Mouse (Mus musculus): Measurements from ENCODE around the gene Btrc.
A peak's percentile ranks its signal among the peaks of the same experiment; 100 is the strongest.
"Not testable (repeated sequence)": the region's sequence is repeated elsewhere in the genome, so short reads cannot be mapped to it uniquely, and the experiment has no call there.

Gene Btrc

DNA sequence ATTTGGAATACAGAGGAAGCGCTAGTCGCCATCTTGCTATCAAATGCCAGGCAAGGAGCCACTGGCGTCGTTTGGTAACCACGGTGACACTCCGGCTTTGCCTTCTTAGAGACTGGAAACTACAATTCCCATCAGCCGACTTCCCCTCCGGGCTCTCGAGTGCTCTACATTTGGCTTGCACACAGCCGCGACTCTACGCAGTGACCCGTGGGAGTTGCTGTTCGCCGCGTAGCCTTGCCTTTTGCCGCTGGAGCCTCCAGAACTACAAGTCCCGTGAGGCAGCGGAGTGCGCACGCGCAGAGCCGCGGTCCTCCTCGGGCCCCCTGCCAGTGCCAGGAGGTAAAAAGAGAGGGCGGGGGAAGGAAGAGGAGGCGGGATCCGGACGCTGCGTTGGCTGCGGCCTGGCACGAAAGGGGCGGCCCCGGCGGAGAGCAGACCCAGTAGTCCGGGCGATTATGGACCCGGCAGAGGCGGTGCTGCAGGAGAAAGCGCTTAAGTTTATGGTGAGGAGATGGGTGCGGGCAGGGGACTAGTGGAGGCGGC lies at the start of gene Btrc:
Btrc (plus strand) TSS at position 351 of the 543 bp plus-strand sequence.
- DNase-seq (ENCODE audit: low read depth in 2 of 2, low spot score in 2 of 2) = peak; percentile 100

DNA sequence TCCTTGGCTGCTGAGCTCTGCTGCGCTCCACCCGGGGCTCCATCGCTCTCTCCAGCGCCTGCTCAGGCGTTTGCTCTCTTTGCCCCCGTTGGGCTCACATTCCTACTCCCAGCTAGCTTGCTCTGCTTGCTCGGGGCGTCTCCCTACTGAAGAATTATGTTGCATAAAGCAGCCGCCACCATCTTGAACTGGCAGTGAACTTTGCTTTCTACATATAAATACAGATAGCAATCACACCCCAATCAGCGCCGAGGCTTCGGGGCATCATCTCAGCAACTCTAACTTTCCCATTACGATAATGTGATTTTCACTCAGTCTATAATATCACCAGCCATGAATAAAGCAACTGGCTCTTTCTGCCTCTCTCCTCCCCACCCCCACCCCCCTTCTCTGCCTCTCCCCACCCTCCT lies 46.1 kb upstream of the Btrc start:
- DNase-seq (ENCODE audit: low read depth in 2 of 2, low spot score in 2 of 2) = no peak

GRCm38 (mm10) chr19:45321062-45321461 lies 42.5 kb upstream of the Btrc start:
- DNase-seq (ENCODE audit: low read depth in 2 of 2, low spot score in 2 of 2) = no peak

DNA sequence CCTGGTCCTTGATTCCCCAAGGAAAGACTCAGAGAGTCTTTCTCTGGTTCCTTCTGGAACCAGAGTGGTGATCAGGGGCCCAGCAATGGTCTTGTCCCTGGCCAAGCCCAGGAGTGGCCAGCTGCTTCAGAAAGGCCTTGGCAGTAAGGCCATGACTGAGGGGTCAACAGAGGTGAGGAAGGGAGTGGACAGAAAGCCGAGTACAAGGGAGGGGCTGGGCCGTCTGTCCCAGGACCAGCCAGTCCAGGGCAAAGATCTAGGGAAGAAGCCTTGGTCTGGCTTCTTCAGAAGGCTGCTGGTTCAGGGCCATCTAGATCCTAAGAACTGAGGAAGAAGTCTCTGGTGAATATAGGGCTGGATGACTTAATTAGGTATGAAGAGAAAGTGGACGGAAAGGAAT lies 34.5 kb upstream of the Btrc start:
- DNase-seq (ENCODE audit: low read depth in 2 of 2, low spot score in 2 of 2) = no peak

- no peak for DNase-seq (ENCODE audit: low read depth in 2 of 2, low spot score in 2 of 2)
Observed at GRCm38 (mm10) chr19:45329748-45330298, 33.7 kb upstream of the Btrc start.

DNA sequence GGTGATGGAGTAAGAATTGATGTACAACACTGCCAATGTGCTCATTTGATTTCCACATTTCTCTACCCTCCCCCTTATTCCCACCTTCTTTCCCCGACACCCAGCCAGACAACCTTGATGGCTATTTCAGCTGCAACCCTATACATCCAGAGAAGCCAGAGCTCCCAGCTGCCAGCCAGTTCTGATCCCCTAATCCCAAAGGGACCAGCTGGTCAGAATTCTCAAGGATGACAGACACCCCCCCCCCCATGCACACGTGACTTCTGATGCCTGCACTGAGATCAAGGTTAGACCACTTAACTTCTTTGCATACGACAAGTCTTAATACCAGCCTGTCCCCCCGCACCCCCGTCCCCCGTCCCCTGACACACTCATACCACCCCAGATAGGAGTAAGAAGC lies 26.8 kb upstream of the Btrc start:
- DNase-seq (ENCODE audit: low read depth in 2 of 2, low spot score in 2 of 2) = no peak

DNA sequence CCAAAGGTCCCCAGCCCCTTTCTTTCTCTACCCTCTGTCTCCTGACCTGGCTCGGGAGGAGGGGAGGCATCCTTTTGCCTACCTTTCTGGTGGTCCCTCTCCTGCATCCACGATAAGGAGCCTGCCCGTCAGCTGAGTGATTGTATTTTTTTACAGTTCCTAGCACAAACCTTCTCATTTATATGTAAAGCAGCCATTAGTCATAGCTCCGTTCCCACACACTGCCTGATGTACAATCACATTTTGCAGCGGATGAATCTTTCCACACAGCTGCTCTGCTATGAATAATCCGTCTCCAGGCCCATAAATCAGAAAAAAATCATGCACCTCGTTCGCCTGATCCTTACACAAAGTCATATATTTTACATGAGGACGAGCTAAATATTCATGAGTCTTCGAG lies 25.4 kb upstream of the Btrc start:
- DNase-seq (ENCODE audit: low read depth in 2 of 2, low spot score in 2 of 2) = no peak

DNA sequence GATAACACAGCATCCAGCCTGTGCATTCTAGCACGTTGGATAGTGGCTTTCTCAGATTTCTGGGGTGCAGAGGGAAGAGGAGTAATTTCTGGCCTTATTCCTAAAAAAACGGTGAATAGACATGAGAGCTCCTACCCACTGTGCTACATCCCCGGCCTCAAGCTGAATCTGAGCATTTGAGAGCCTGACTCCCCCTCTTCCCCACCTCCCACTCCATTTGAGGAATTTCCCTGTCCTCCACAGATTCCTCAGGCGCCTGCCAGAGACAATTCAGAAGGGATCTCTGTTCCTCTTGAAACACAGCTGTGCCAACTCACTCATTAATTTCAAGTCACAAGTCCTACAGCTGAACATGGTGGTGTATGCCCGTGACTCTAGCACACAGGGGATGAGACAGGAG lies 19.6 kb upstream of the Btrc start:
- DNase-seq (ENCODE audit: low read depth in 2 of 2, low spot score in 2 of 2) = no peak

GRCm38 (mm10) chr19:45348188-45348587 lies 15.3 kb upstream of the Btrc start:
- no peak for DNase-seq (ENCODE audit: low read depth in 2 of 2, low spot score in 2 of 2)

DNA sequence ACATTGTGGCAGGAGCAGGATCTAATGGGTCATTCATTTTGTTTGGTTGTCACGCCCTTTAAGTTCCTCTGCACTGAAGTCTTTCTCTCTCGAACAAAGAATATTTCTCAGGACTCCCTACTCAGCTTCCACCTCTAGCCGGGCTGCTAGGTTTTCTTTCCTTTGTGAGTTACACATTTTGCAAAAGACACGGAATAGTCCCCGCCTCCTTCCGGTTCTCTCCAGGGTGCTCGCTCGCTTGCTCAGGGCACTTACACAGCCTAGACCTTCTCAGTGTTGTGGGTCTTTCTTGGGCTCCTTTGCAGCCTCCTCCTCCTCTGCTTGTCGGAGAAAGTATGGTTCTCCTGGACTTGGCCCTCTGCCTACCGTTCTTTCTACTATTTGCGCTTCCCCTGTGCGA lies 13.1 kb upstream of the Btrc start:
- no peak for DNase-seq (ENCODE audit: low read depth in 2 of 2, low spot score in 2 of 2)

GRCm38 (mm10) chr19:45352706-45353105 lies 10.8 kb upstream of the Btrc start:
- not testable (repeated sequence) for DNase-seq (ENCODE audit: low read depth in 2 of 2, low spot score in 2 of 2)

DNA sequence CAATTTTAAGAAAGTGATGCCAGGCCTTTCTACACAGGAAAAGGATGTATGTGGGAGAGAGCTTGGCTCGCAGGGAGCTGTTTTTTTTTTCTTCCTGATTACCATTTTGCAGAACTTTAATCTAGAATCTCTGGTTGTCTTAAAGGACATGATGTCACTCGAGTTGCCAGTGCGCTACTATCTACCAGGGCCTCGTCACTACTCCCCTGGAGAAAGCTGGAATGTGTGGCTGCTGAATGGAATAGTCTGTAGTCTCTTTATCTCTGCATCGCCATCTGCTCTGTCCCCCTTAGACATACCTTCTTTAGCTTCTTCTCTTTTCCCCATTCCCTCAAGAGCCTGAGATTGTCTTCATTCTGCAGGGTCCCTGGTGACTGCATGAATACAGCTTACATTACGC lies 7.9 kb upstream of the Btrc start:
- no peak for DNase-seq (ENCODE audit: low read depth in 2 of 2, low spot score in 2 of 2)

DNA sequence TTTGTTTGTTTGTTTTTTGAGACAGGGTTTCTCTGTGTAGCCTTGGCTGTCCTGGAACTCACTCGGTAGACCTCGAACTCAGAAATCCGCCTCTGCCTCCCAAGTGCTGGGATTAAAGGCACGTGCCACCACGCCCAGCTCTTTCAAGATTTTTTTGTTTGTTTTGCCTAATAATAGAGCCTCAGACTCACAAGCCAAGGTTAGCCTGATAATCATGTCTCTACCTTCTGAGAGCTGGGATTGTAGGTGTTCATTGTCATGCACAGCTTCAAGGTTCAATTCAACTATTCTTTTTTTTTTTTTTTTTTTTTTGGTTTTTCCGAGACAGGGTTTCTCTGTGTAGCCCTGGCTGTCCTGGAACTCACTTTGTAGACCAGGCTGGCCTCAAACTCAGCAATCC lies 6.7 kb upstream of the Btrc start:
- not testable (repeated sequence) for DNase-seq (ENCODE audit: low read depth in 2 of 2, low spot score in 2 of 2)

- no peak for DNase-seq (ENCODE audit: low read depth in 2 of 2, low spot score in 2 of 2)
Observed at GRCm38 (mm10) chr19:45360486-45360885, 3.0 kb upstream of the Btrc start.

- no peak for DNase-seq (ENCODE audit: low read depth in 2 of 2, low spot score in 2 of 2)
Observed at GRCm38 (mm10) chr19:45363933-45364391, 428 bp downstream of the Btrc start.

- no peak for DNase-seq (ENCODE audit: low read depth in 2 of 2, low spot score in 2 of 2)
Observed at GRCm38 (mm10) chr19:45366651-45367050, 3.1 kb downstream of the Btrc start.

GRCm38 (mm10) chr19:45384815-45385214 lies 21.3 kb downstream of the Btrc start:
- not testable (repeated sequence) for DNase-seq (ENCODE audit: low read depth in 2 of 2, low spot score in 2 of 2)

DNA sequence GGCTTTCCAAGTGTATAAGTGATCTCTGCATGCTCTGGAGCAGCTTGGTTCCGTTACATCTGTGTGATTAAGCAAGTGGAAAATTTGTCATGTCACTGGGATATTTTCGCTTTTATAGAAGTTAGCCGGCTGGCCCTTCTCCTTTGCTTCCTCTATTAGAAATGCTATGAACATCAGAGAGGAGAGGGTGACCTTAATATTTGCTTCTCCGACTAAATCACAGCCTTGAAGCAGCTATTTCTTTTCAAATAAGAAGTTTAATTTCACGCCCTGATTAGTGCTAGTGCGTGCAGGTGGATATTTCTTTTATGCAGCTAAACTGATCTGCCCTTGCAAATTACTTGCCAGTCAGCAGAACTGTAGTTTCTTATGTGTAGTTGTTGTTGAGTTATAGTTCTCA lies 25.0 kb downstream of the Btrc start:
- DNase-seq (ENCODE audit: low read depth in 2 of 2, low spot score in 2 of 2) = no peak

- no peak for DNase-seq (ENCODE audit: low read depth in 2 of 2, low spot score in 2 of 2)
Observed at GRCm38 (mm10) chr19:45394078-45394477, 30.5 kb downstream of the Btrc start.

DNA sequence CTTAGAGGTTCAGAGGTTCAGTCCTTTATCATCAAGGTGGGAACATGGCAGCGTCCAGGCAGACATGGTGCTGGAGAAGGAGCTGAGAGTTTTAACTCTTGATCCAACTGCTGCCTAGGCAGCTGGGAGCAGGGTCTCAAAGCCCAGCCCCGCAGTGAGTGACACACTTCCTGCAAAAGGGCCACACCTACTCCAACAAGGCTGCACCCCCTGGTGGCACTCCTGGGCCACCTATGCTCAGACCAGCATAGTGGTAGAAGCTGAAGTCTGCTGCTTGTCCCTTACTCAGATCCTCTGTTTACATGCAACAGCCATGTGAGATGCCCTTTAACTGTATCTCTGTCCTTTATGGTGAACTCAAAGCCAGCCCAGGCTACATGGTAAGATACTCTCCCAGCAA lies 47.5 kb downstream of the Btrc start:
- peak in 1 of 2 experiments; percentile 1 for DNase-seq (ENCODE audit: low read depth in 2 of 2, low spot score in 2 of 2)

DNA sequence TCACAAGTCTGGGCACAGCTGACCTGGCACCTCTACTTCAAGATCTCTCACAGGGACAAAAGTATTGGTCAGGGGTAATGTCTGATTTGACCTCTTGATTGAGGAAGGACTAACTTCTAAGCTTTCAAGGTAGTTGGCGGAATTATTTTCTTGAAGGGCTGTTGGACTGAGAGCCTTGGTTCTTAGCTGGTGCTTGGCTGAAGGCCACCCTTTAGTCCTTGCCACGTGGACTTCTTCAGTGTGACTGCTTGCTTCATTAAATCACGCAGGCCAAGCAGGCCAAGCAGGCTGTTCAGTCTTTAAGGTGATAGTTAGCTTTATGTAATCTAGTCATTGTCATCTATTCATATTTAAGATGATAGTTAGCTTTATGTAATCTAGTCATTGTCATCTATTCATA lies 49.2 kb downstream of the Btrc start:
- no peak for DNase-seq (ENCODE audit: low read depth in 2 of 2, low spot score in 2 of 2)

DNA sequence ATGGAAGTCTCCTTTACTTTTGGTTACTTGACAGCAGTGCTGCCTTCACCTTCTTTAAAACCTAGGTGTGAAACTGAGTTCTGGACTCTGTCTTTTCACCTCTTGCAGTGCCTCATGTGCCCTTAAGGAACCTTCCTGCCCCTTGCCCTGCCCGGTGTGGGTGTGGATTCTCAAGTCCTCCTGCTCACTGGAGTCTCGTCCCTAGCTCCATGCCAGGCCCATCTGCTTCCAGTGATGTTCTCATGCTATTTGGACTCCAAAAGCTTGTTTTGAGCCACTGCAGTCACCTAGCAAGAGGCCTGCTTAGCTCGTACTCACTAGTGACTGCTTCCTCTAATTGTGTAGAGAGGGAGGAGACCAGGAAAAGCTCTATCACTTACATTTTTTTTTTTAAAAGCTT lies 50.4 kb downstream of the Btrc start:
- DNase-seq (ENCODE audit: low read depth in 2 of 2, low spot score in 2 of 2) = no peak

GRCm38 (mm10) chr19:45417601-45418000 lies 54.1 kb downstream of the Btrc start:
- no peak for DNase-seq (ENCODE audit: low read depth in 2 of 2, low spot score in 2 of 2)
